Mouse (Mus musculus) 3134 (cell line): ENCODE measurements around the gene Pnmal2.
A peak's percentile ranks its signal among the peaks of the same experiment; 100 is the strongest.

Experiments used
- DNase-seq: peaks from one replicate; pipeline ENCODE4 v3.0.0-alpha.2; 2011; ENCODE audit warnings: low spot score; ENCODE audit not compliant: insufficient read length; ENCODE audit errors: extremely low read depth

The Pnmal2 gene

DNA sequence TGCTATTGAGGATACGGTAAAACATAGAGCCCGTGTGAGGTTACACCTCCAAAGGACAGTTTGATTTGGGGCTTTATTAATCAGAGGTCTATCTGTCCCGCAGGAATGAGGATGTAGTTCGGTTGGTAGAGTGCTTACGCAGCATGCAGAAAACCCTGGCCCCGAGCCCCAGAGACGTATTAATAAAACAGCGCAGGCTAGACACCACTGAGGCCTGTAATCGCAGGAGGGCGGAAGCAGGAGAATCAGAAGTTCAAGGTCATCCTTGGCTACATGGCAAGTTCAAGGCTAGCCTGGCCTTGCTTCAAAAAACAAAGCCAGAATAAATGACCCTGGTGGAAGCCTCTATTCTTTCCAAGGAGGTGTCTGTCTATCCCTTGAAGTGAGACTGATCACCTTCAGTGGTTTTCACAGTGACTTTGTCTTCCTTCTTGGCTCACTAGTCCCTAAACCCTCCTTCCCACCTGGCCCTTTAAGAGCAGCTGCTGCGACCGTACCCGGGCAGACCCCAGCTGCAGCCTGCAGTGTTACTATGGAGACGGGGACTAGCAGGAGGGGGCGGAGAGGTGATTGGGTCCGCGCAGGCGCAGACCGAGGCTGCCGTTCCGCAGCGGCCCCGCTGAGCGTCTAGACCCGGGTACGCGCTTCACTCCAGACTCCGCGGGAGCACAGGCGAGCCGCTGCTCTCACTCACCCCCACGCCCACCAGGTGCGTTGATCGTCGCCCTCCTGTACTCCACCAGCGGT, at the start of gene Pnmal2:
Gene Pnmal2 (plus strand): TSS at position 622 of the 747 bp plus-strand sequence.
- no peak for DNase-seq

DNA sequence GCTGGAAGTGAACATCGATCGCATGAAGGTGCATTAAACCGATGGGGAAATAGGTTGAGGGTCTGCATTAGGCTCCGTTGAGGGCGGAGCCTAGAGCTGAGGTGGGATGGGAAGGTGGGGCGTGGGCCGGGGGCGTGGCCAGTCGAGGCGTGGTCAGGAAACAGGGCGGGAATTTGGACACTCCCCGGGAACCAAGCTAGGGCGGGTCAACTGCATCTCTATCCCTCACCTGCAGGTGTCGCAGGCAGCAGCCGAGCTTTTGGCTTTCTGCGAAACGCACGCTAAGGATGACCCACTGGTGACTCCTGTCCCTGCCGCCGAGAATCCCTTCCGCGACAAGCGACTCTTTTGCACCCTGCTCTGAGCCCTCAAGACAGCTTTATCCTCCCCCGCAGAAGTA, 49.5 kb upstream of the Pnmal2 start:
- peak; percentile 68 for DNase-seq

GRCm38 (mm10) chr7:16895511-16895910, 49.0 kb upstream of the Pnmal2 start:
- no peak for DNase-seq

DNA sequence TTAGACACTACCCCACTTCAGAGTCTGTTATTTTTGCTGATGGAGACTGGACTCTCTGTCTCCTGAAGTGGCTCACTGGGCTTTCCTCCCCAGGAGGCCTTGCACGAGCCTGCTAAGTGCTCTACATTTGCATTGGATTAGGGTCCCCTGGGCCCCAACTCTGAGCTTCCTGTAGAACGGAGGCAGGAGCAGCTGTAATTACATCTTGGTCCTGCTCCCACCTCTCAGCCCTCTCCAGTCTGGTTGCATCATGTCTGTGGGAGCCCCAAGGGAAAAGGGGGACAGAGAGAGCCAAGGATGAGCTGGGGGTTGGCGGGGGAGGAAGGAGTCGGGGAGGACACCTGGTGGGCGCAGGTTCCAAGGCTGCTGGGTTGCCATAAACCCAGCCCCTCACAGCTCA, 44.0 kb upstream of the Pnmal2 start:
- no peak for DNase-seq

- no peak for DNase-seq
Observed at GRCm38 (mm10) chr7:16903439-16903955, 41.0 kb upstream of the Pnmal2 start.

- no peak for DNase-seq
Observed at GRCm38 (mm10) chr7:16904120-16904675, 40.3 kb upstream of the Pnmal2 start.

GRCm38 (mm10) chr7:16905491-16906021, 38.9 kb upstream of the Pnmal2 start:
- no peak for DNase-seq

- DNase-seq = no peak
Observed at GRCm38 (mm10) chr7:16906281-16906680, 38.2 kb upstream of the Pnmal2 start, which contains the start of gene Ptgir. Gene Ptgir, plus strand, starts transcription at chr7:16906490.

- DNase-seq = no peak
Observed at GRCm38 (mm10) chr7:16906889-16907559, 37.5 kb upstream of the Pnmal2 start.

DNA sequence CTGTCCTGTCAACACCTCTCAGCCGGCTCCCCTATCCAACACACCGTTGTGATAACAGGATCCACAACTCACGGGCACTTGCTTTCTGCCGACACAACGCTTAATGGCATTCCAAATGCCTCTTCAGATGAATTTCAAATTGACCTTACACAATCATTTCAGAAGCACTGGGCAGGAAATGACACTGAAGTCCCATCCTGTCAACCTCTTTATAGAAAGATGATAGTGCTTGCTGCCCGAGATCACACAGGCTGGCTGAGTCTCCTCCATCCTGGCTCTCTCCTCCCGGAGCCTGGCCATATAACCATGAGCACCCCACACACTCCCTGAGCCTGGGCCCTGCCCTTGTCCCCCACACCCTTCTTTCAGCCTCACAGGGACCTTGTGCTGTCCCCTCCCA, 36.6 kb upstream of the Pnmal2 start:
- no peak for DNase-seq

DNA sequence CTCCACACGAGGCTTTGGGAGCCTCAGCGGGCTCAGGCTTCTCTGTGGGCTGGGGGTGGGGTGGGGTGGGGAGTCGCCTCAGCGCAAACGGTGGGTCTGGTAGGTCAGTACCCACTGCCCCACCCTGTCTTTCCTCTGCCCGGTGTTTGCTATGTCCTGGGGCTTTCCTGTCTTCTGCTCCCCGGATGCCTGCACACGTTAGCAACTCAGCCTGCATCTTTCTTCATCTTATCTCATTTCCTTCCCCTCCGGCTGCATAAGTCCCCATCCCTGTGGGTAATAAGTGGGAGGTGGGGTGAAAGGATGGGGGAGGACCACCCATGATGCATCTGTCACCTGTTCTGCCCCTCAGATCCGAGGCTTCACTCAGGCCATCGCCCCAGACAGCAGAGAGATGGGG, 36.1 kb upstream of the Pnmal2 start:
- no peak for DNase-seq

GRCm38 (mm10) chr7:16908859-16909258, 35.6 kb upstream of the Pnmal2 start:
- no peak for DNase-seq

DNA sequence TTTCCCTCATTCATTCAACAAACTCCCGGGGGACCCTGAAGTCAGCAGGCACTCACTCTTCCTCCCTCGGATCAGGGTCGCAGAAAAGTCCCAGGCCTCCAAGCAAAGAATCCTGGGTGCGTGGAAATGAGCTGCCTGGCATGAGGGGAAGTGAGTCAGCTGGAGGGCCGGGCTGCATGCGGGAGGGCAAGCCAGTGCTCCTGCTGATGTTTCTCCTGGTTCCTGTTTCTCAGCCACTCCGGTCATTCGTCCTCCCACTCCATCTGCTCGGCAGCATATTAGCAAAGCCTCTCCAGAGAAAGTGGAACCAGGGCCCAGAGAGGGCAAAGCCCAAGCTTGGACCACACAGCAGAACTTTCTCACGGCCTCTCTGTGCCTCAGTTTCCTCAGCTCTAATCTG, 34.6 kb upstream of the Pnmal2 start:
- DNase-seq = peak; percentile 54

DNA sequence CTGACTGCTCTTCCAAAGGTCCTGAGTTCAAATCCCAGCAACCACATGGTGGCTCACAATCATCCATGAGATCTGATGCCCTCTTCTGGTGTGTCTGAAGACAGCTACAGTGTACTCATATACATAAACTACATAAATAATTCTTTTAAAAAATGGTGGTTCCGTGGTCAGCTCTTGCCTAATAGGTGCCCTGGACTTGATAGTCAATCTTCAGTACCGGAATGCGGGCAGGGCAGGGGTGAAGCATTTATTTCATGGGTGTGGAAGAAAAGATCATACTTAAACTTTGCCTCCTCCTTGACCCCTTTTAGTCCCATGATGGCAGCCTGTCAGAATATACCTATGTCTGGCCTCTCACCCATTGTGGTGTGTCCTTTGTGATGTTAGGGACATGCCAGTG, 32.6 kb upstream of the Pnmal2 start:
- no peak for DNase-seq

GRCm38 (mm10) chr7:16912360-16912759, 32.1 kb upstream of the Pnmal2 start:
- DNase-seq = no peak

- DNase-seq = peak; percentile 46
Observed at GRCm38 (mm10) chr7:16913806-16914452, 30.6 kb upstream of the Pnmal2 start.

- DNase-seq = no peak
Observed at GRCm38 (mm10) chr7:16914453-16915343, 29.8 kb upstream of the Pnmal2 start.

DNA sequence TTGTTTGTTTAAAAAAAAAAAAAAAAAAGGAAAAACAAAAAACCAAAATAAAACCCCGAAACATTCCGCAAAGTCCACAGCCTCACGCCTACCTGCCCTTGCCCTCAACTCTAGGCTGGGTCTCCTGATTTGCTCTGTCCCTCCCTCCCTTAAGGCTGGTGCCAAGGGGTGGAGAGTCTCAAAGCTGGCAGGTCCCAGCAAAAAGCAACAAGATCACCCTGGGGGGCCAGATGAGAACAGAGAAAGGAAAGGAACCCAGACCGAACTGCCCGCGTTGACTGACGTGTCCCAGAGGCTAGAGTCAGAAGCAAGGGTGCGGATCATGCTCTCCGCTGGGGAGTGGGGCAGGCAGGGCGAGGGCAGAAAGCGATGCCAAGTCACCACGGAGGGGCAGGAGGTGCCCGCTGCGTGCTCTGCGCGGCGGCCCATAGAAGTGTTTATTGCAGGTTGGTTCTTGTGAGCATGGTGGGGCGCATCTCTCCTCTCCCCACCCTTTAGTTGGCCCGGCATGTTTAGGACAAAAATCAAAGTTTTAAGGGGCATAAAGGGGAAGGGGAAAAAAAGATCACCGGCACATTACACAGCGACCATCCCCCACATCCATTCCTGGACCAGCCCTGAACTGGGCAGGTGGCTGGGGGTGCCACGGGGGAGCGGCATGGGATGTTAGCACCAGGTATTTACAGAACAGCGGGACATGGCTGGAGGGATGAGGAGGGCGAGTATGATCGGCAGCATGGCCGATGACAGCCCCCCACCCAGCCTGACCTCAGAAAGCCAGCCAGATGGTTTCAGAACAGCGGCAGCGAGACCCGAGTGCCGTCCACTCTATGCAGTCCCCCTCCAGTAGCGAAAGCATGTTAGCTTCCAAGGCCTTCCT, 28.8 kb upstream of the Pnmal2 start:
- no peak for DNase-seq
